Comparison of ENCODE assay signal across 24 mouse cellular contexts in the genomic region with DNA sequence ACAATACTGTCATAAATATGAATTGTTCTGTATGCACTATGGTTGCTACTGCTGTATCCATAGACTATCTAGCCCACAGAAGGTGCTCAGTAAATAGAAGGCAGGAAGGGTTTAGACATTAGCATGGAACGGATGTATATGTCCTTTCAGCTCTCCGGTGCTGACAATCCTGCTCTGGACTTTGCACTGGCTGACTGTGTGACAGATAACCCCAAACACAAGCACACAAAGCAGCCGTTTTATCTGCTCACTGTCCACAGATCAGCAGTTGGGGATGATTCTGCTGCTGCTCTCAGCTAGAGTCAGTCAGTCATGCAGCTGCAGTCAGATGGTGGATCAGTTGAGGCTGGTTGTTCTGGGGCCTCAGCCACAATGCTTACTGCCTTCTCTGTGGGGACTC. TPM values are rescaled to one million over a fixed set of nuclear protein-coding genes. Genes with fewer than 3 reads are reported as not detected.
DNase-seq lines count a peak whose midpoint lies in the region; ATAC-seq and TF ChIP-seq lines count a peak whose summit lies in the region.
"Had no signal": no experiment of that assay in that cellular context is flagged by ENCODE, and none has a peak within 500 bp of the region (broad histone marks: within the 10 kb centered on the region; RNA-seq: fewer than 3 reads in every experiment).

No protein-coding gene starts in this region.

- no peak overlapping the region for H3K27ac ChIP-seq in intestine, embryonic 16.5 days (ENCODE audit: low read length)
- peak overlapping the region; percentile 67 for H3K27ac ChIP-seq in liver, embryonic 13.5 days
- H3K27ac ChIP-seq in liver, postnatal 0 days (ENCODE audit: low read depth), result no peak overlapping the region
- H3K27ac ChIP-seq: embryonic facial prominence, embryonic 12.5 days; forebrain, embryonic 13.5 days; gastrocnemius, adult 2 months; heart, embryonic 10.5 days; heart, embryonic 15.5 days; hindbrain, embryonic 13.5 days; hindbrain, postnatal 0 days had no signal

- 24% methylated on average over 3 of the region's 3 CpGs for WGBS in intestine, embryonic 16.5 days
- whole genome bisulfite sequencing in liver, embryonic 13.5 days (ENCODE audit: insufficient replicate concordance), result 45% methylated on average over 3 of the region's 3 CpGs
- WGBS in liver, postnatal 0 days (ENCODE audit: insufficient replicate concordance), result 42% methylated on average over 3 of the region's 3 CpGs

- no peak overlapping the region for H3K4me3 ChIP-seq in intestine, embryonic 16.5 days (ENCODE audit: low read length)
- H3K4me3 ChIP-seq in liver, embryonic 13.5 days (replicated peaks), result no peak overlapping the region
- no peak overlapping the region for H3K4me3 ChIP-seq in liver, postnatal 0 days (ENCODE audit: low read depth, low read length)
- H3K4me3 ChIP-seq: embryonic facial prominence, embryonic 12.5 days; forebrain, embryonic 13.5 days; gastrocnemius, adult 2 months; heart, embryonic 10.5 days; heart, embryonic 15.5 days; hindbrain, embryonic 13.5 days had no signal

- peak; percentile 23 for DNase-seq in liver
- no peak for DNase-seq in liver, embryonic 13.5 days
- DNase-seq in liver, postnatal 0 days, result no peak
- no peak for DNase-seq in frontal cortex, postnatal 10 days (ENCODE audit: low spot score in 2 of 2)
- no peak for DNase-seq in layer of hippocampus, postnatal 36 days
- no peak for DNase-seq in heart, adult 11 months
- DNase-seq: adrenal gland, adult 8-10 months; adrenal gland, postnatal 36 days; cerebellum, adult 8-10 months; cerebellum, postnatal 14 days; forebrain, postnatal 0 days; gastrocnemius, adult 2 months; gastrocnemius, postnatal 25 days; heart, postnatal 14 days had no signal

- 0 out of 2 replicates have a peak, but pooled peaks cover 7% of the 10 kb centered on the region for H3K4me1 ChIP-seq in intestine, embryonic 16.5 days (ENCODE audit: control insufficient read depth, insufficient read depth, low read length)
- peaks cover 5% of the 10 kb centered on the region; the same call in 1 of the 2 replicates for H3K4me1 ChIP-seq in liver, embryonic 13.5 days (replicated peaks)
- H3K4me1 ChIP-seq in liver, postnatal 0 days (ENCODE audit: insufficient read depth), result peaks cover 3% of the 10 kb centered on the region; the same call in 1 of the 2 replicates
- H3K4me1 ChIP-seq: embryonic facial prominence, embryonic 12.5 days; hindbrain, embryonic 13.5 days had no signal

- no peaks in the 10 kb centered on the region for H3K27me3 ChIP-seq in intestine, embryonic 16.5 days (replicated peaks; ENCODE audit: control insufficient read depth, insufficient read depth, low read length)
- no peaks in the 10 kb centered on the region for H3K27me3 ChIP-seq in liver, embryonic 13.5 days
- no peaks in the 10 kb centered on the region for H3K27me3 ChIP-seq in liver, postnatal 0 days (ENCODE audit: insufficient read depth, low read length)
- H3K27me3 ChIP-seq: embryonic facial prominence, embryonic 12.5 days; forebrain, embryonic 13.5 days; heart, embryonic 15.5 days; hindbrain, embryonic 13.5 days had no signal

- no peak overlapping the region for H3K4me2 ChIP-seq in intestine, embryonic 16.5 days (ENCODE audit: low read depth, low read length)
- H3K4me2 ChIP-seq in liver, embryonic 13.5 days, result no peak overlapping the region
- no peak overlapping the region for H3K4me2 ChIP-seq in liver, postnatal 0 days (ENCODE audit: low read depth, low read length)
- H3K4me2 ChIP-seq: embryonic facial prominence, embryonic 12.5 days; forebrain, embryonic 13.5 days; heart, embryonic 15.5 days; hindbrain, embryonic 13.5 days had no signal

- H3K36me3 ChIP-seq in intestine, embryonic 16.5 days (ENCODE audit: control insufficient read depth, insufficient read depth, low read length), result no peaks in the 10 kb centered on the region
- no peaks in the 10 kb centered on the region for H3K36me3 ChIP-seq in liver, embryonic 13.5 days
- no peaks in the 10 kb centered on the region for H3K36me3 ChIP-seq in liver, postnatal 0 days (replicated peaks; ENCODE audit: insufficient read depth, low read length)
- H3K36me3 ChIP-seq: embryonic facial prominence, embryonic 12.5 days; G1E; heart, embryonic 10.5 days; hindbrain, embryonic 13.5 days had no signal

- H3K9me3 ChIP-seq in intestine, embryonic 16.5 days (ENCODE audit: control insufficient read depth, low read length), result no peaks in the 10 kb centered on the region
- H3K9me3 ChIP-seq in liver, embryonic 13.5 days (replicated peaks), result no peaks in the 10 kb centered on the region
- H3K9me3 ChIP-seq in liver, postnatal 0 days (ENCODE audit: low read length), result no peaks in the 10 kb centered on the region
- H3K9me3 ChIP-seq: embryonic facial prominence, embryonic 12.5 days; forebrain, embryonic 13.5 days; heart, embryonic 10.5 days; heart, embryonic 15.5 days; hindbrain, embryonic 13.5 days had no signal

- no peak for TF ChIP-seq CTCF in liver, postnatal 0 days (IDR thresholded peaks at IDR 0.05; ENCODE audit: low read depth)

- ATAC-seq in intestine, embryonic 16.5 days, result 0 out of 2 replicates have a peak, but pooled peaks have one; percentile 46
- peak; percentile 75 for ATAC-seq in liver, embryonic 13.5 days (ENCODE audit: low read depth)
- peak; percentile 45 for ATAC-seq in liver, postnatal 0 days
- ATAC-seq: forebrain, embryonic 13.5 days; forebrain, postnatal 0 days; hindbrain, postnatal 0 days had no signal

- no peak overlapping the region for H3K9ac ChIP-seq in intestine, embryonic 16.5 days (ENCODE audit: low read depth, low read length)
- H3K9ac ChIP-seq in liver, embryonic 13.5 days, result no peak overlapping the region
- no peak overlapping the region for H3K9ac ChIP-seq in liver, postnatal 0 days (replicated peaks)
- H3K9ac ChIP-seq: embryonic facial prominence, embryonic 12.5 days; forebrain, embryonic 13.5 days; forebrain, postnatal 0 days; heart, embryonic 15.5 days; hindbrain, embryonic 13.5 days had no signal

- TF ChIP-seq EP300 in liver, postnatal 0 days (IDR thresholded peaks at IDR 0.05; ENCODE audit: low read depth), result no peak

RNA-seq across cellular contexts. Expression of gene Vstm4, which starts 46.6 kb away (rescaled TPM):
- polyA plus RNA-seq in intestine, embryonic 16.5 days (2015; fragmentation: Nextera tagmentation; extraction: Ambion mirVana), result 26.6 and 28.3 TPM in 2 replicates
- polyA plus RNA-seq in liver, embryonic 13.5 days (2015; fragmentation: Nextera tagmentation; extraction: Ambion mirVana), result 4.1 and 4.2 TPM in 2 replicates
- polyA plus RNA-seq in liver, postnatal 0 days (2015; fragmentation: Nextera tagmentation; extraction: Ambion mirVana), result 5.9 and 6.0 TPM in 2 replicates
- 1 to 10 TPM; 3.9 to 4.2 TPM for total RNA-seq in layer of hippocampus, postnatal 36 days (2021)
- total RNA-seq: common myeloid progenitor, adult 5-6 weeks; granulocyte monocyte progenitor cell, adult 5-6 weeks had no signal
- polyA plus RNA-seq: G1E had no signal
